Mouse (Mus musculus): Measurements from ENCODE around the gene Nup85. TPM values are rescaled to one million over a fixed set of nuclear protein-coding genes. Genes with fewer than 3 reads are reported as not detected.
"Not testable (repeated sequence)": the region's sequence is repeated elsewhere in the genome, so short reads cannot be mapped to it uniquely, and the experiment has no call there.

Nup85 gene
- 109 and 110 TPM in 2 replicates for polyA plus RNA-seq (2015; fragmentation: Nextera tagmentation; extraction: Ambion mirVana)

GRCm38 (mm10) chr11:115564064-115564809, at the start of gene Nup85:
Gene Nup85, plus strand, starts transcription at chr11:115564434.
- WGBS = 0% methylated on average over 42 of the region's 42 CpGs
- peaks cover 25% of the 10 kb centered on the region for H3K36me3 ChIP-seq

GRCm38 (mm10) chr11:115515021-115515420, 49.2 kb upstream of the Nup85 start:
- WGBS = 77% methylated on average over 6 of the region's 6 CpGs
- no peak for ATAC-seq (ENCODE audit: low FRiP score)
- H3K9ac ChIP-seq = no peak overlapping the region
- H3K27ac ChIP-seq = no peak overlapping the region
- H3K4me1 ChIP-seq (replicated peaks) = peaks cover 32% of the 10 kb centered on the region
- H3K36me3 ChIP-seq = no peaks in the 10 kb centered on the region
- no peaks in the 10 kb centered on the region for H3K9me3 ChIP-seq
- no peak overlapping the region for H3K4me3 ChIP-seq
- H3K4me2 ChIP-seq = no peak overlapping the region
- H3K27me3 ChIP-seq = no peaks in the 10 kb centered on the region

More at GRCm38 (mm10) chr11:115564064-115564809, at the start of gene Nup85:
- Histone ChIP-seq H3K9me3 (no peaks in the 10 kb centered on the region), H3K27me3 (no peaks in the 10 kb centered on the region), H3K27ac (peak within 1 kb of the TSS; percentile 84), H3K4me3 (peak within 1 kb of the TSS; percentile 78), H3K4me2 (peak within 1 kb of the TSS; percentile 82), H3K9ac (peak within 1 kb of the TSS; percentile 83), H3K4me1 (replicated peaks) (peaks cover 21% of the 10 kb centered on the region)
- ATAC-seq (ENCODE audit: low FRiP score) = peak; percentile 89

GRCm38 (mm10) chr11:115516942-115517341, 47.3 kb upstream of the Nup85 start:
- peaks cover 4% of the 10 kb centered on the region for H3K36me3 ChIP-seq
- H3K4me2 ChIP-seq = no peak overlapping the region

GRCm38 (mm10) chr11:115518693-115519092, 45.5 kb upstream of the Nup85 start:
- Histone ChIP-seq H3K4me1 (replicated peaks) (peaks cover 5% of the 10 kb centered on the region; the same call in 1 of the 2 replicates), H3K9ac (no peak overlapping the region; the same call in 1 of the 2 replicates), H3K27me3 (no peaks in the 10 kb centered on the region), H3K4me2 (no peak overlapping the region), H3K27ac (no peak overlapping the region), H3K9me3 (no peaks in the 10 kb centered on the region), H3K36me3 (peaks cover 14% of the 10 kb centered on the region), H3K4me3 (no peak overlapping the region)
- no peak for ATAC-seq (ENCODE audit: low FRiP score)
- WGBS = 82% methylated on average over 9 of the region's 9 CpGs

More at GRCm38 (mm10) chr11:115516942-115517341, 47.3 kb upstream of the Nup85 start:
- Histone ChIP-seq H3K4me1 (replicated peaks) (peaks cover 13% of the 10 kb centered on the region), H3K4me3 (no peak overlapping the region), H3K9ac (no peak overlapping the region), H3K9me3 (no peaks in the 10 kb centered on the region), H3K27ac (no peak overlapping the region), H3K27me3 (no peaks in the 10 kb centered on the region)
- 84% methylated on average over 5 of the region's 5 CpGs for WGBS
- no peak for ATAC-seq (ENCODE audit: low FRiP score)

GRCm38 (mm10) chr11:115519581-115519980, 44.7 kb upstream of the Nup85 start:
- H3K36me3 ChIP-seq = peaks cover 21% of the 10 kb centered on the region
- H3K9me3 ChIP-seq = no peaks in the 10 kb centered on the region
- H3K9ac ChIP-seq = no peak overlapping the region
- no peaks in the 10 kb centered on the region for H3K27me3 ChIP-seq
- 90% methylated on average over 3 of the region's 3 CpGs for WGBS
- no peak overlapping the region for H3K27ac ChIP-seq
- no peak overlapping the region for H3K4me3 ChIP-seq
- H3K4me1 ChIP-seq (replicated peaks) = peaks cover 5% of the 10 kb centered on the region; the same call in 1 of the 2 replicates
- no peak overlapping the region for H3K4me2 ChIP-seq
- no peak for ATAC-seq (ENCODE audit: low FRiP score)

GRCm38 (mm10) chr11:115520218-115520617, 44.0 kb upstream of the Nup85 start:
- no peak for ATAC-seq (ENCODE audit: low FRiP score)
- Histone ChIP-seq H3K9me3 (no peaks in the 10 kb centered on the region), H3K27ac (no peak overlapping the region), H3K4me1 (replicated peaks) (peaks cover under 1% of the 10 kb centered on the region; the same call in 1 of the 2 replicates), H3K27me3 (no peaks in the 10 kb centered on the region), H3K4me3 (no peak overlapping the region), H3K4me2 (no peak overlapping the region), H3K9ac (no peak overlapping the region), H3K36me3 (peaks cover 27% of the 10 kb centered on the region)
- WGBS = 61% methylated on average over 2 of the region's 2 CpGs

GRCm38 (mm10) chr11:115521080-115521479, 43.2 kb upstream of the Nup85 start:
- Histone ChIP-seq H3K4me1 (replicated peaks) (no peaks in the 10 kb centered on the region), H3K4me3 (no peak overlapping the region), H3K27ac (no peak overlapping the region), H3K9me3 (no peaks in the 10 kb centered on the region), H3K4me2 (no peak overlapping the region), H3K36me3 (peaks cover 36% of the 10 kb centered on the region), H3K9ac (no peak overlapping the region), H3K27me3 (no peaks in the 10 kb centered on the region)
- no peak for ATAC-seq (ENCODE audit: low FRiP score)
- 88% methylated on average over 4 of the region's 4 CpGs for WGBS

- Histone ChIP-seq H3K9me3 (no peaks in the 10 kb centered on the region), H3K4me1 (replicated peaks) (no peaks in the 10 kb centered on the region), H3K9ac (no peak overlapping the region), H3K4me3 (no peak overlapping the region), H3K27me3 (no peaks in the 10 kb centered on the region), H3K27ac (no peak overlapping the region), H3K36me3 (peaks cover 48% of the 10 kb centered on the region), H3K4me2 (no peak overlapping the region)
- WGBS = 93% methylated on average over 2 of the region's 2 CpGs
- ATAC-seq (ENCODE audit: low FRiP score) = no peak
These were observed 42.0 kb upstream of the Nup85 start for GRCm38 (mm10) chr11:115522238-115522637.

GRCm38 (mm10) chr11:115522703-115523102, 41.5 kb upstream of the Nup85 start:
- Histone ChIP-seq H3K4me1 (replicated peaks) (no peaks in the 10 kb centered on the region), H3K4me2 (no peak overlapping the region), H3K36me3 (peaks cover 52% of the 10 kb centered on the region), H3K27ac (no peak overlapping the region), H3K9me3 (no peaks in the 10 kb centered on the region), H3K9ac (no peak overlapping the region), H3K4me3 (no peak overlapping the region), H3K27me3 (no peaks in the 10 kb centered on the region)
- WGBS = 79% methylated on average over 2 of the region's 2 CpGs
- ATAC-seq (ENCODE audit: low FRiP score) = no peak

- peaks cover 83% of the 10 kb centered on the region for H3K36me3 ChIP-seq
- not testable (repeated sequence) for ATAC-seq (ENCODE audit: low FRiP score)
These were observed 37.8 kb upstream of the Nup85 start for GRCm38 (mm10) chr11:115526446-115526845.

GRCm38 (mm10) chr11:115534759-115535371, 29.4 kb upstream of the Nup85 start:
- 8% methylated on average over 11 of the region's 11 CpGs for WGBS
- peak overlapping the region; percentile 100 for H3K27ac ChIP-seq
- peaks cover 28% of the 10 kb centered on the region for H3K4me1 ChIP-seq (replicated peaks)
- H3K27me3 ChIP-seq = no peaks in the 10 kb centered on the region
- ATAC-seq (ENCODE audit: low FRiP score) = no peak
- H3K9me3 ChIP-seq = no peaks in the 10 kb centered on the region
- H3K9ac ChIP-seq = peak overlapping the region; percentile 93
- peak overlapping the region; percentile 77 for H3K4me2 ChIP-seq
- H3K4me3 ChIP-seq = peak overlapping the region; percentile 89
- peaks cover 39% of the 10 kb centered on the region for H3K36me3 ChIP-seq

More at GRCm38 (mm10) chr11:115526446-115526845, 37.8 kb upstream of the Nup85 start:
- not testable (repeated sequence) for H3K4me2 ChIP-seq; H3K27me3 ChIP-seq; H3K9ac ChIP-seq; H3K4me3 ChIP-seq; H3K27ac ChIP-seq; H3K4me1 ChIP-seq (replicated peaks); H3K9me3 ChIP-seq
- 86% methylated on average over 3 of the region's 3 CpGs for WGBS

GRCm38 (mm10) chr11:115535401-115536037, 28.7 kb upstream of the Nup85 start:
- H3K27ac ChIP-seq = peak overlapping the region; percentile 100
- WGBS = under 1% methylated on average over 63 of the region's 84 CpGs
- peaks cover 33% of the 10 kb centered on the region for H3K36me3 ChIP-seq
- peak overlapping the region; percentile 77 for H3K4me2 ChIP-seq
- H3K9me3 ChIP-seq = no peaks in the 10 kb centered on the region
- no peaks in the 10 kb centered on the region for H3K27me3 ChIP-seq
- ATAC-seq (ENCODE audit: low FRiP score) = peak; percentile 87
- H3K9ac ChIP-seq = peak overlapping the region; percentile 93
- H3K4me1 ChIP-seq (replicated peaks) = peaks cover 28% of the 10 kb centered on the region
- H3K4me3 ChIP-seq = peak overlapping the region; percentile 89
